ENCODE assay signal across 8 mouse cellular contexts in genomic region chr11:78322076-78322831, GRCm38 (mm10). TPM values are rescaled to one million over a fixed set of nuclear protein-coding genes. Genes with fewer than 3 reads are reported as not detected.
DNase-seq lines count a peak whose midpoint lies in the region; ATAC-seq and TF ChIP-seq lines count a peak whose summit lies in the region.

No protein-coding gene starts in this region.

- no peak overlapping the region for H3K4me3 ChIP-seq in kidney, embryonic 16.5 days (ENCODE audit: low read length)
- H3K4me3 ChIP-seq in forebrain, embryonic 10.5 days: peak overlapping the region; percentile 22; the same call in 1 of the 2 replicates
- H3K4me3 ChIP-seq in liver, embryonic 14.5 days (ENCODE audit: insufficient read depth in 1 of 2, low read depth in 2 of 2, low read length in 2 of 2): no peak overlapping the region

- peak overlapping the region; percentile 13; the same call in 1 of the 2 replicates for H3K27ac ChIP-seq in kidney, embryonic 16.5 days (ENCODE audit: low read length)
- peak overlapping the region; percentile 40; the same call in 1 of the 2 replicates for H3K27ac ChIP-seq in forebrain, embryonic 10.5 days
- H3K27ac ChIP-seq in liver, embryonic 14.5 days: no peak overlapping the region

- peaks cover 13% of the 10 kb centered on the region; the same call in 1 of the 2 replicates for H3K4me1 ChIP-seq in kidney, embryonic 16.5 days (ENCODE audit: insufficient read depth, low read length)
- H3K4me1 ChIP-seq in forebrain, embryonic 10.5 days: peaks cover 20% of the 10 kb centered on the region
- peaks cover 6 to 9% of the 10 kb centered on the region in 2 experiments for H3K4me1 ChIP-seq in liver, embryonic 14.5 days (replicated peaks; ENCODE audit: control insufficient read depth in 2 of 2, insufficient read depth in 2 of 2, low read length in 1 of 2)

- no peak for ATAC-seq in kidney, embryonic 16.5 days (ENCODE audit: low FRiP score, low TSS enrichment)
- no peak; the same call in 1 of the 2 replicates for ATAC-seq in liver, embryonic 14.5 days (ENCODE audit: insufficient read depth)

- no peaks in the 10 kb centered on the region for H3K27me3 ChIP-seq in kidney, embryonic 16.5 days (ENCODE audit: insufficient read depth, low read length)
- H3K27me3 ChIP-seq in forebrain, embryonic 10.5 days (ENCODE audit: poor library complexity, severe bottlenecking): no peaks in the 10 kb centered on the region
- H3K27me3 ChIP-seq in liver, embryonic 14.5 days (ENCODE audit: control insufficient read depth, insufficient read depth, low read length): no peaks in the 10 kb centered on the region

- H3K4me2 ChIP-seq in kidney, embryonic 16.5 days (replicated peaks; ENCODE audit: low read depth, low read length): peak overlapping the region; percentile 37; the same call in 1 of the 2 replicates
- peak overlapping the region; percentile 49 for H3K4me2 ChIP-seq in liver, embryonic 14.5 days (ENCODE audit: low read depth)

- TF ChIP-seq EP300 in liver, embryonic 14.5 days (IDR thresholded peaks at IDR 0.05; ENCODE audit: low read depth): no peak

- no peak for DNase-seq in kidney, adult 8-10 months
- DNase-seq in MN1 (ENCODE audit: low spot score): peak; percentile 30
- DNase-seq in forebrain, embryonic 10.5 days (ENCODE audit: extremely low spot score, low spot score): no peak
- DNase-seq in liver, embryonic 14.5 days (ENCODE audit: low read depth in 3 of 3, low spot score in 3 of 3): no peak
- no peak for DNase-seq in yolk sac, embryonic 10.5 days (ENCODE audit: low spot score)
- no peak for DNase-seq in frontal cortex, postnatal 14 days (ENCODE audit: low spot score in 2 of 2)
- no peak for DNase-seq in cerebellum, adult 18-20 months

- 57% methylated on average over 2 of the region's 2 CpGs for WGBS in kidney, embryonic 16.5 days
- WGBS in forebrain, embryonic 10.5 days: 79% methylated on average over 2 of the region's 2 CpGs
- 75% methylated on average over 2 of the region's 2 CpGs for WGBS in liver, embryonic 14.5 days (ENCODE audit: insufficient replicate concordance)

- H3K36me3 ChIP-seq in kidney, embryonic 16.5 days (ENCODE audit: insufficient read depth, low read length): peaks cover 42% of the 10 kb centered on the region
- peaks cover 90% of the 10 kb centered on the region for H3K36me3 ChIP-seq in forebrain, embryonic 10.5 days (replicated peaks)
- H3K36me3 ChIP-seq in liver, embryonic 14.5 days (replicated peaks; ENCODE audit: control insufficient read depth, insufficient read depth, low read depth): peaks cover 54% of the 10 kb centered on the region

- no peaks in the 10 kb centered on the region for H3K9me3 ChIP-seq in kidney, embryonic 16.5 days (ENCODE audit: low read length)
- no peaks in the 10 kb centered on the region for H3K9me3 ChIP-seq in forebrain, embryonic 10.5 days
- H3K9me3 ChIP-seq in liver, embryonic 14.5 days (ENCODE audit: control insufficient read depth, low read length): no peaks in the 10 kb centered on the region

- no peak overlapping the region for H3K9ac ChIP-seq in kidney, embryonic 16.5 days (replicated peaks; ENCODE audit: low read length)
- no peak overlapping the region for H3K9ac ChIP-seq in liver, embryonic 14.5 days (replicated peaks)

- no peak for TF ChIP-seq CTCF in liver, embryonic 14.5 days (IDR thresholded peaks at IDR 0.05; ENCODE audit: low read depth)

RNA-seq across cellular contexts. Expression of gene Aldoc, which starts 0.5 kb away (rescaled TPM):
- polyA plus RNA-seq in kidney, embryonic 16.5 days (2015; fragmentation: Nextera tagmentation; extraction: Ambion mirVana): 8.3 and 10.2 TPM in 2 replicates
- polyA plus RNA-seq in forebrain, embryonic 10.5 days (2016; fragmentation: Nextera tagmentation; extraction: Ambion mirVana): 2.7 and 3.3 TPM in 2 replicates
- 4.2 TPM in 2 replicates for polyA plus RNA-seq in liver, embryonic 14.5 days (2012; rRNA removed)
- 6.0 and 6.6 TPM in 2 replicates for polyA plus RNA-seq in liver, embryonic 14.5 days (2014; fragmentation: Nextera tagmentation; extraction: Ambion mirVana)

RNA-seq across cellular contexts. Expression of gene Pigs, which starts 6.0 kb away (rescaled TPM):
- 97.0 and 100 TPM in 2 replicates for polyA plus RNA-seq in kidney, embryonic 16.5 days (2015; fragmentation: Nextera tagmentation; extraction: Ambion mirVana)
- polyA plus RNA-seq in forebrain, embryonic 10.5 days (2016; fragmentation: Nextera tagmentation; extraction: Ambion mirVana): 76.3 and 77.5 TPM in 2 replicates
- 19.6 and 22.0 TPM in 2 replicates for polyA plus RNA-seq in liver, embryonic 14.5 days (2012; rRNA removed)
- polyA plus RNA-seq in liver, embryonic 14.5 days (2014; fragmentation: Nextera tagmentation; extraction: Ambion mirVana): 23.5 and 26.1 TPM in 2 replicates

RNA-seq across cellular contexts. Expression of gene Spag5, which starts 20.9 kb away (rescaled TPM):
- 41.7 and 48.6 TPM in 2 replicates for polyA plus RNA-seq in kidney, embryonic 16.5 days (2015; fragmentation: Nextera tagmentation; extraction: Ambion mirVana)
- 74.9 and 76.6 TPM in 2 replicates for polyA plus RNA-seq in forebrain, embryonic 10.5 days (2016; fragmentation: Nextera tagmentation; extraction: Ambion mirVana)
- 27.8 and 39.7 TPM in 2 replicates for polyA plus RNA-seq in liver, embryonic 14.5 days (2012; rRNA removed)
- 27.6 and 31.5 TPM in 2 replicates for polyA plus RNA-seq in liver, embryonic 14.5 days (2014; fragmentation: Nextera tagmentation; extraction: Ambion mirVana)

RNA-seq across cellular contexts. Expression of gene Unc119, which starts 21.0 kb away (rescaled TPM):
- polyA plus RNA-seq in kidney, embryonic 16.5 days (2015; fragmentation: Nextera tagmentation; extraction: Ambion mirVana): 39.4 and 42.3 TPM in 2 replicates
- polyA plus RNA-seq in forebrain, embryonic 10.5 days (2016; fragmentation: Nextera tagmentation; extraction: Ambion mirVana): 60.2 and 62.8 TPM in 2 replicates
- polyA plus RNA-seq in liver, embryonic 14.5 days (2012; rRNA removed): 33.5 and 40.3 TPM in 2 replicates
- polyA plus RNA-seq in liver, embryonic 14.5 days (2014; fragmentation: Nextera tagmentation; extraction: Ambion mirVana): 20.9 and 25.2 TPM in 2 replicates

RNA-seq across cellular contexts. Expression of gene BC030499, which starts 31.6 kb away (rescaled TPM):
- polyA plus RNA-seq in kidney, embryonic 16.5 days (2015; fragmentation: Nextera tagmentation; extraction: Ambion mirVana): 0.30 and 0.33 TPM in 2 replicates
- 0.26 and 0.52 TPM in 2 replicates for polyA plus RNA-seq in forebrain, embryonic 10.5 days (2016; fragmentation: Nextera tagmentation; extraction: Ambion mirVana)
- polyA plus RNA-seq in liver, embryonic 14.5 days (2012; rRNA removed): 0.17 and 0.25 TPM in 2 replicates
- 0.06 TPM in 1 of 2 replicates, not detected in the other for polyA plus RNA-seq in liver, embryonic 14.5 days (2014; fragmentation: Nextera tagmentation; extraction: Ambion mirVana)
